Mouse (Mus musculus): ENCODE measurements around the gene Trappc6a. TPM values are rescaled to one million over a fixed set of nuclear protein-coding genes. Genes with fewer than 3 reads are reported as not detected.

Gene Trappc6a
- total and polyA plus RNA-seq, 3 experiments: 41.1 to 201 (median 72.2) TPM

- Histone ChIP-seq H3K9ac (ENCODE audit: insufficient read depth, low read depth) (peak overlapping the region; percentile 93), H3K9me3 (replicated peaks; ENCODE audit: low read length) (peaks cover 13% of the 10 kb centered on the region), H3K4me3 (replicated peaks in 1 of 3; ENCODE audit: low read depth in 2 of 3, low read length in 2 of 3, poor library complexity in 1 of 3) (peak overlapping the region; percentile 88 to 98 (median 91)), H3K4me1 (ENCODE audit: control insufficient read depth in 1 of 2, insufficient read depth in 2 of 2) (peaks cover 8 to 44% of the 10 kb centered on the region in 2 experiments), H3K36me3 (replicated peaks in 1 of 2; ENCODE audit: control insufficient read depth in 1 of 2, insufficient read depth in 1 of 2, low read length in 1 of 2) (peaks cover 27 to 66% of the 10 kb centered on the region in 2 experiments), H3K27ac (ENCODE audit: insufficient read depth, low read depth) (peak overlapping the region; percentile 69), H3K27me3 (replicated peaks) (no peaks in the 10 kb centered on the region), H3K79me2 (replicated peaks; ENCODE audit: control insufficient read depth, extremely low read depth, insufficient read depth, poor library complexity, severe bottlenecking) (peaks cover 41% of the 10 kb centered on the region), H3K4me2 (ENCODE audit: insufficient read depth, low read depth, poor library complexity, severe bottlenecking) (peak overlapping the region; percentile 71)
- peak; percentile 100 for TF ChIP-seq ZC3H11A (IDR thresholded peaks at IDR 0.05; ENCODE audit: low read depth, low read length)
- TF ChIP-seq USF1 (IDR thresholded peaks at IDR 0.05; ENCODE audit: low read depth, low read length): no peak
- peak; percentile 61; the same call in 1 of the 2 replicates for TF ChIP-seq ELF1 (IDR thresholded peaks at IDR 0.05; ENCODE audit: low read depth, low read length)
- peak; percentile 99 for TF ChIP-seq MAZ (IDR thresholded peaks at IDR 0.05; ENCODE audit: low read depth, low read length)
- TF ChIP-seq EP300 (IDR thresholded peaks at IDR 0.05; ENCODE audit: low read length): no peak
- peak; percentile 80; the same call in 1 of the 2 replicates for TF ChIP-seq MYC (IDR thresholded peaks at IDR 0.05; ENCODE audit: low read depth, low read length)
- no peak for TF ChIP-seq E2F4 (IDR thresholded peaks at IDR 0.05; ENCODE audit: insufficient replicate concordance, low read depth, low read length)
- TF ChIP-seq MEF2A (IDR thresholded peaks at IDR 0.05; ENCODE audit: borderline replicate concordance, low read depth, low read length): peak; percentile 72
- TF ChIP-seq TBP (conservative IDR thresholded peaks at IDR 0.05; ENCODE audit: low read depth, low read length): peak; percentile 51; the same call in 1 of the 2 replicates
- peak; percentile 42 for TF ChIP-seq NELFE (IDR thresholded peaks at IDR 0.05; ENCODE audit: low read depth, low read length)
- no peak; the same call in 1 of the 2 replicates for TF ChIP-seq TCF12 (IDR thresholded peaks at IDR 0.05; ENCODE audit: low read depth, low read length)
- peak; percentile 88 for TF ChIP-seq UBTF (IDR thresholded peaks at IDR 0.05; ENCODE audit: low read depth, low read length)
- peak; percentile 69 for TF ChIP-seq IRF4 (IDR thresholded peaks at IDR 0.05; ENCODE audit: low read depth, low read length)
- TF ChIP-seq MAFK (IDR thresholded peaks at IDR 0.05; ENCODE audit: insufficient replicate concordance, low read length): no peak
- TF ChIP-seq RCOR1 (conservative IDR thresholded peaks at IDR 0.05; ENCODE audit: low read depth, low read length): no peak
- TF ChIP-seq ETS1 (conservative IDR thresholded peaks at IDR 0.05; ENCODE audit: low read depth, low read length): 0 out of 2 replicates have a peak, but pooled peaks have one; percentile 24
- TF ChIP-seq CTCF (conservative IDR thresholded peaks at IDR 0.05 in 1 of 2, IDR thresholded peaks at IDR 0.05 in 1 of 2; ENCODE audit: low read depth in 2 of 2, low read length in 2 of 2): no peak
- TF ChIP-seq HCFC1 (IDR thresholded peaks at IDR 0.05; ENCODE audit: low read depth, low read length): peak; percentile 88
- no peak for TF ChIP-seq JUN (IDR thresholded peaks at IDR 0.05; ENCODE audit: insufficient read depth, low read depth, low read length)
- TF ChIP-seq ZNF384 (IDR thresholded peaks at IDR 0.05; ENCODE audit: low read depth, low read length): 0 out of 2 replicates have a peak, but pooled peaks have one; percentile 2
- peak; percentile 69; the same call in 1 of the 2 replicates for TF ChIP-seq KAT2A (IDR thresholded peaks at IDR 0.05; ENCODE audit: insufficient replicate concordance, low read length)
- peak; percentile 68 for TF ChIP-seq SIN3A (IDR thresholded peaks at IDR 0.05; ENCODE audit: low read length)
- TF ChIP-seq ZKSCAN1 (IDR thresholded peaks at IDR 0.05; ENCODE audit: borderline replicate concordance, low read depth, low read length): no peak
- peak; percentile 81 for TF ChIP-seq MAX (IDR thresholded peaks at IDR 0.05; ENCODE audit: low read length)
- peak; percentile 85 for TF ChIP-seq CHD2 (IDR thresholded peaks at IDR 0.05; ENCODE audit: low read length)
- TF ChIP-seq GABPA (IDR thresholded peaks at IDR 0.05; ENCODE audit: insufficient replicate concordance, low read depth, low read length): no peak
- no peak; the same call in 1 of the 2 replicates for TF ChIP-seq ZMIZ1 (IDR thresholded peaks at IDR 0.05; ENCODE audit: low read depth, low read length)
- peak; percentile 96 for TF ChIP-seq NRF1 (IDR thresholded peaks at IDR 0.05; ENCODE audit: low read depth, low read length)
- no peak for TF ChIP-seq USF2 (conservative IDR thresholded peaks at IDR 0.05; ENCODE audit: low read depth, low read length)
- peak; percentile 69 for TF ChIP-seq MXI1 (IDR thresholded peaks at IDR 0.05; ENCODE audit: low read depth, low read length)
- TF ChIP-seq RAD21 (IDR thresholded peaks at IDR 0.05; ENCODE audit: low read depth, low read length): no peak
- TF ChIP-seq PAX5 (IDR thresholded peaks at IDR 0.05; ENCODE audit: low read length): no peak
- TF ChIP-seq POLR2A (IDR thresholded peaks at IDR 0.05; ENCODE audit: low read depth, low read length): peak; percentile 68
- TF ChIP-seq CHD1 (IDR thresholded peaks at IDR 0.05; ENCODE audit: low read depth, low read length): no peak
- TF ChIP-seq POLR2AphosphoS2 (IDR thresholded peaks at IDR 0.05; ENCODE audit: low read depth, low read length): peak; percentile 57; the same call in 1 of the 2 replicates
- no peak for TF ChIP-seq JUND (conservative IDR thresholded peaks at IDR 0.05; ENCODE audit: low read depth, low read length)
- peak; percentile 99 for TF ChIP-seq BHLHE40 (IDR thresholded peaks at IDR 0.05; ENCODE audit: low read depth, low read length)
- TF ChIP-seq SMC3 (IDR thresholded peaks at IDR 0.05; ENCODE audit: low read depth, low read length): no peak
- dilution Hi-C loops (cut with MboI; ENCODE audit: extremely low pct_ligation_motif_present, extremely low pct_unique_long_range_greater_than_20kb, low sequenced_read_pairs): no loop called here
- in situ Hi-C loops (cut with MboI; ENCODE audit: low pct_ligation_motif_present, low pct_unique_long_range_greater_than_20kb, low sequenced_read_pairs): loop anchor here (25.0 kb wide), 1 partner anchor 150 kb away; the partner anchor contains the start of genes Ckm and Klc3
- DNase-seq (ENCODE audit: extremely low read depth): peak; percentile 85
These were observed 53.8 kb downstream of the Trappc6a start for GRCm38 (mm10) chr7:19561765-19562642.
